Mouse (Mus musculus) limb, embryonic 12.5 days (tissue): Measurements from ENCODE around the gene Rpl35. TPM values are rescaled to one million over a fixed set of nuclear protein-coding genes. Genes with fewer than 3 reads are reported as not detected.
A peak's percentile ranks its signal among the peaks of the same experiment; 100 is the strongest.

Experiments used
- ATAC-seq: fragments of 200-750 bp; cut with Nextera tagmentation; 2 replicates; pipeline ENCODE4 v1.8.0; 2017; ENCODE audit warnings: low read depth, moderate TSS enrichment; ENCODE audit not compliant: insufficient number of reproducible peaks, insufficient read depth, low FRiP score, low TSS enrichment
- H3K27ac ChIP-seq: fragments of 300-500 bp; sonication (generic); 2 replicates; pipeline ENCODE4 v1.5.1; 2016; ENCODE audit warnings: mild to moderate bottlenecking, moderate library complexity
- H3K27me3 ChIP-seq: fragments of 300-500 bp; sonication (generic); 2 replicates; pipeline ENCODE4 v1.6.1; 2016; ENCODE audit warnings: mild to moderate bottlenecking, moderate library complexity
- H3K36me3 ChIP-seq: fragments of 300-500 bp; sonication (generic); 2 replicates; pipeline ENCODE4 v1.6.1; 2016; ENCODE audit warnings: mild to moderate bottlenecking, moderate library complexity
- H3K4me1 ChIP-seq: fragments of 300-500 bp; sonication (generic); replicated peaks from 2 replicates; pipeline ENCODE4 v1.6.1; 2016
- H3K4me2 ChIP-seq: fragments of 300-500 bp; sonication (generic); 2 replicates; pipeline ENCODE4 v1.6.1; 2016; ENCODE audit warnings: mild to moderate bottlenecking, moderate library complexity
- H3K4me3 ChIP-seq: fragments of 300-500 bp; sonication (generic); replicated peaks from 2 replicates; pipeline ENCODE4 v1.5.1; 2016; ENCODE audit warnings: mild to moderate bottlenecking
- H3K9ac ChIP-seq: fragments of 300-500 bp; sonication (generic); replicated peaks from 2 replicates; pipeline ENCODE4 v1.6.1; 2016; ENCODE audit warnings: mild to moderate bottlenecking, moderate library complexity
- H3K9me3 ChIP-seq: fragments of 300-500 bp; sonication (generic); 2 replicates; pipeline ENCODE4 v1.6.1; 2016; ENCODE audit warnings: mild to moderate bottlenecking, moderate library complexity
- WGBS: fragments of 180-500 bp; shearing (Covaris S2); methylation state at CpG from one replicate; pipeline ENCODE4 v1.1.7; 2016; 5-methylcytosine and 5-hydroxymethylcytosine counted together
- polyA plus RNA-seq: library from polyadenylated mRNA; unstranded; fragments of >200 nt; fragmentation: Nextera tagmentation; extraction: Ambion mirVana; gene quantifications from 2 replicates; pipeline ENCODE4 v1.2.1, GENCODE M21; 2016

Gene Rpl35
- polyA plus RNA-seq, 1 experiment from 2014 or later: 1,201 TPM

DNA sequence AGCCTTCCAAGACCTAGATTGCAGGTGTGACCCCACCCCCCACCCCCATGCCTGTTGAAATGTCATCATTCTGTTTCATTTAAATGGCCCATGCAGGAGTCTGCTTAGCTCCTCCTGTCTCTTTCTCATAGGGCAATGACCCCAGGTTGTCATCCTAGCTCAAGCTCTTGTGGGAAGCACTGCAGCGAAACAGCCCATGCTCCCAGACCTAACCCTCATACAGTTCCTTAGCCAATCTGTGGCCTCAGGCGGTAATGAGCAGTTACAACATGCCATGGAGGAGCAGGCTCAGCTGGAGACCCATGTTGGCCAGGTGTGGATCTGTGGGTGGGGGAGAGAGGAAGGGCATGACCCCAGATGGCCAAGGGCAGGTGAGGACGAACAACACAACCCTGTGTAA lies 30.2 kb downstream of the Rpl35 start:
- 69% methylated on average over 3 of the region's 3 CpGs for WGBS
- Histone ChIP-seq H3K27ac (no peak overlapping the region), H3K9me3 (no peaks in the 10 kb centered on the region), H3K4me2 (no peak overlapping the region), H3K4me1 (no peaks in the 10 kb centered on the region), H3K9ac (no peak overlapping the region), H3K4me3 (no peak overlapping the region), H3K36me3 (no peaks in the 10 kb centered on the region), H3K27me3 (no peaks in the 10 kb centered on the region)
- ATAC-seq: no peak

- no peak overlapping the region for H3K9ac ChIP-seq
- no peak overlapping the region for H3K27ac ChIP-seq
- no peaks in the 10 kb centered on the region for H3K27me3 ChIP-seq
- no peaks in the 10 kb centered on the region for H3K36me3 ChIP-seq
- no peak overlapping the region for H3K4me3 ChIP-seq
- no peaks in the 10 kb centered on the region for H3K4me1 ChIP-seq
- ATAC-seq: no peak
- no peaks in the 10 kb centered on the region for H3K9me3 ChIP-seq
- 55% methylated on average over 2 of the region's 2 CpGs for WGBS
- H3K4me2 ChIP-seq: no peak overlapping the region
Observed at GRCm38 (mm10) chr2:38974171-38974570, 31.3 kb downstream of the Rpl35 start.

DNA sequence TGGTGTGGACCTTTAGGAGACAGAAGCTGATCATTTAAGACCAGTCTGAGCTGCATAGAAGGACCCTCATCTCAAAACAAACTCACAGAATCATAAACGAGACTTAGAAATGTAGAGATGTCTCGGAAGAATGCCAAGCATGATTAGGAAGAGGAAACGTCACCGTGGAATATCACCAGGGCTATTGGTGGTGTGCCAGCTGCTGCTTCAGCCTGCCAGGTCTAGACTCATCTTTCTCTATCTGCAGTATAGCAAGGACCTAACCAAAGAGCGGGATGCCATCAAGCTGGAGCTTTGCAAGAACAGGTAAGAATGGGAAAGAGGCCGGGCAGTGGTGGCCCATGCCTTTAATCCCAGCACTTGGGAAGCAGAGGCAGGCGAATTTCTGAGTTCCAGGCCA lies 31.7 kb downstream of the Rpl35 start:
- 82% methylated on average over 7 of the region's 7 CpGs for WGBS
- H3K4me2 ChIP-seq: no peak overlapping the region
- no peaks in the 10 kb centered on the region for H3K9me3 ChIP-seq
- no peaks in the 10 kb centered on the region for H3K4me1 ChIP-seq
- no peak overlapping the region for H3K4me3 ChIP-seq
- H3K27ac ChIP-seq: no peak overlapping the region
- ATAC-seq: no peak
- H3K27me3 ChIP-seq: no peaks in the 10 kb centered on the region
- H3K36me3 ChIP-seq: no peaks in the 10 kb centered on the region
- H3K9ac ChIP-seq: no peak overlapping the region

DNA sequence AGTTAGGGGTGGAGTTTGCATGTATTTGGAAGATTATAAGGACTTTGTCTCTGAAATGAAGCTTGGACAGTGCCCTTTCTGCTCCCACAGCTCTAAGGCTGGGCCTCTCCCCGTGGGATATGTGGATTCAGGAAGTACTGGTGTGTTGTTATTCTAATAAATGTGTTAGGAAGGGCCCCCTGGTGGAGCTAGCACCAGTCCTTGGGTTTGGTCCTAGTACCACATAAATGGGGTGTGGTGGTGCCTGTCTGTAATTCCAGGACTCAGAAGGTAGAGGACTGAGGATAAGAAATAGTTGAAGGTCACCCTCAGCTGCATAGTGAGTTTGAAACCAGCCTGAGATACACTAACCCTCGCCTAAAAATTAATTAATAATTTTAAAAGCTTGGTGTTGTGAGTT lies 32.2 kb downstream of the Rpl35 start:
- no peak for ATAC-seq

DNA sequence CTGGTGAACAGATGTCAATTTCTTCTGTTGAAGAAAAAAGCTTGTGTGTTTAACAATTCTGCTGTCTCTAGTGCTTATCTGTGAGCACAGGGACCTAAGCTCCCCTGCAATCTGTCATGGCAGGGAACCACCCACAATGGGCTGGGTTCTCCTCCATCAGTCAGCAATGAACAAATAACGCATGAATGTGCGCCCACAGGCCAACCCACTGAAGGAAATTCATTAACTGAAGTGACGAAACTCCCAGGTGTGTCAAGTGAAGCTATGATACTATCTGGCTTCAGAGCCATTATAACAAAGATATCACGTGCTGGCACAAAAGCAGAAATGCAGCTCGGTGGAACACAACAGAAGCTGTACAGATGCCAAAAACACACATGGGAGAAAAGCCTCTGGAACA lies 35.4 kb downstream of the Rpl35 start:
- WGBS: 83% methylated on average over 5 of the region's 5 CpGs
- no peaks in the 10 kb centered on the region for H3K4me1 ChIP-seq
- H3K4me2 ChIP-seq: no peak overlapping the region
- no peaks in the 10 kb centered on the region for H3K36me3 ChIP-seq
- no peak overlapping the region for H3K27ac ChIP-seq
- ATAC-seq: no peak
- no peaks in the 10 kb centered on the region for H3K9me3 ChIP-seq
- no peak overlapping the region for H3K9ac ChIP-seq
- no peak overlapping the region for H3K4me3 ChIP-seq
- H3K27me3 ChIP-seq: no peaks in the 10 kb centered on the region

More for the DNA sequence above, 32.2 kb downstream of the Rpl35 start:
- H3K4me1 ChIP-seq: no peaks in the 10 kb centered on the region
- no peaks in the 10 kb centered on the region for H3K36me3 ChIP-seq
- no peaks in the 10 kb centered on the region for H3K27me3 ChIP-seq
- no peak overlapping the region for H3K4me2 ChIP-seq
- H3K9ac ChIP-seq: no peak overlapping the region
- WGBS: 39% methylated on average over 2 of the region's 2 CpGs
- H3K4me3 ChIP-seq: no peak overlapping the region
- H3K9me3 ChIP-seq: no peaks in the 10 kb centered on the region
- H3K27ac ChIP-seq: no peak overlapping the region

DNA sequence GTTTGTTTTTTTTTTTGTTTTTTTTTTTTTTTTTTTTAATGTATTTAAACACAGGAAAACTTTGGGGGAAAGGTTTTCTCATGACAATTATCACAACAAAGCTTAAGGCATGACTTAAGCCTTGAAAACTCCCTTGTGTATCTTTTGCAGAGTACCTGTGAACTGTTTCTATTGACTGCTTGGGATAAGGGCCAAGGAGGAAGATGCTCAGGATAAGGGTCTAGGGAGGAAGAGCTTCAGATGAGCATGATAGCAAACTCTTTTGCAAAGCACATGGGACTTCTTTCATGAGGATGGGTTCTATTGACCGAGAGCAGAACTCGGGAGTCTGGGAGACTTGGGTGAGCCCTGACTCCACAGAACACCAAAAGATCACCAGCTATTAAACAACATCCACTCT lies 35.8 kb downstream of the Rpl35 start:
- Histone ChIP-seq H3K4me3 (no peak overlapping the region), H3K4me2 (no peak overlapping the region), H3K9ac (no peak overlapping the region), H3K9me3 (no peaks in the 10 kb centered on the region), H3K4me1 (no peaks in the 10 kb centered on the region), H3K27me3 (no peaks in the 10 kb centered on the region), H3K36me3 (no peaks in the 10 kb centered on the region), H3K27ac (no peak overlapping the region)
- WGBS: 91% methylated on average over 2 of the region's 2 CpGs
- ATAC-seq: no peak

GRCm38 (mm10) chr2:38964198-38964597 lies 41.2 kb downstream of the Rpl35 start:
- WGBS: 25% methylated on average over 4 of the region's 4 CpGs
- Histone ChIP-seq H3K9ac (no peak overlapping the region), H3K4me2 (no peak overlapping the region), H3K36me3 (no peaks in the 10 kb centered on the region), H3K4me3 (no peak overlapping the region), H3K4me1 (no peaks in the 10 kb centered on the region), H3K27me3 (no peaks in the 10 kb centered on the region), H3K9me3 (no peaks in the 10 kb centered on the region), H3K27ac (no peak overlapping the region)
- ATAC-seq: peak; percentile 42; the same call in 1 of the 2 replicates

- no peak overlapping the region for H3K27ac ChIP-seq
- H3K4me3 ChIP-seq: no peak overlapping the region
- 82% methylated on average over 5 of the region's 5 CpGs for WGBS
- no peaks in the 10 kb centered on the region for H3K4me1 ChIP-seq
- H3K27me3 ChIP-seq: no peaks in the 10 kb centered on the region
- no peaks in the 10 kb centered on the region for H3K36me3 ChIP-seq
- ATAC-seq: no peak
- no peaks in the 10 kb centered on the region for H3K9me3 ChIP-seq
- H3K4me2 ChIP-seq: no peak overlapping the region
- no peak overlapping the region for H3K9ac ChIP-seq
Observed at GRCm38 (mm10) chr2:38957671-38958223, 47.7 kb downstream of the Rpl35 start.

DNA sequence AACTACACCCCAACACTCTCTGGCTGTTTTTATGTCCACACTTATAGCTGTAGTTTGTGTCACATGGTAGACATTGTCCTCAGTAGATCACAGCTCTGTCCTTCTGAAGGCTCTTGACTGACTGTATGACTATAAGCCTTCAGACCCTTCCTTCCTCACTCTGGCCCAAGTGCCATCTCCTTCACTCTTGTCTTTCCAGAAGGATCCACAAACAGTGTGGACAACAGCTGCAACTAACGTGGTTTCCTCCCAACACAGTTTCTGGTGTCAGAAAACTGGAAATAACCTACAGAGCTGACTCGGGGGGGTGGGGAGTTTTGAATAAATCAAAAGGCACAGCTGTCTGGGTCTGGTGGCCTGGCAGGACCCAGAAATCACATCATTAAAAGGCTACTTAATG lies 49.4 kb downstream of the Rpl35 start:
- no peaks in the 10 kb centered on the region for H3K4me1 ChIP-seq
- no peaks in the 10 kb centered on the region for H3K36me3 ChIP-seq
- H3K4me2 ChIP-seq: no peak overlapping the region
- no peak overlapping the region for H3K27ac ChIP-seq
- ATAC-seq: no peak
- no peak overlapping the region for H3K4me3 ChIP-seq
- no peaks in the 10 kb centered on the region for H3K9me3 ChIP-seq
- H3K27me3 ChIP-seq: no peaks in the 10 kb centered on the region
- 58% methylated on average over 2 of the region's 2 CpGs for WGBS
- H3K9ac ChIP-seq: no peak overlapping the region

DNA sequence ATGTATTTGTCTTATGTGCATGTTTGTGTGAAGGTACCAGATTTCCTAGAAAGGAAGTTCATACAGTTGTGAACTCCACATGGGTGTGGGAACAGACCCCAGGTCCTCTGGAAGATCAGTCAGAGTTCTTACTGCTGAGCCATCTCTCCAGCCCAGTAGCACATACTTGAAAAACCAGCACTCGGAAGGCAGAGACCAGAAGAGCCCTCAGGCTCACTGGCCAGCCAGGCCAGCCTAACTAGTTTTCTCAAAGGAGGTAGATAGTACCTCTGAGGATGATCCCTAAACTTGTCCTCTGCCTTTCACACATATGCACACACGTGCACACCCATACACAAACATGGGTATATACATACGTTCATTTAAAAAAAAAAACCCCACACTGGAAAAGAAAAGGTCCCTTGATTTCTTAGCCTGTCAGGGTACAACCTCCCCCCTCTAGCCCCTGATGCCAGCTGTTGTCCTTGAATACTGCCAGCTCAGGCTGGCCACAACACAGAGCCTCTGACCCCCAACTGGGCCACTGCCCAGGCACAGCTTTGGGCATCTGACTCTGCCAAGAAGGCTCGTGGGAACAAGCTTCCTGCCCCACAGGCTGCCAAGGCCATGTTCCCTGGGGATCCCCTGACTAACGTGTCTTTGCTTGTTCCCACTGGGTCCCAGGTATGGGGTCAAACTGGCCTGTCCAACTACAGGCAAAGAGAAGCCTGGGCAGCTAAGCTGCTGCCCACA lies 52.1 kb downstream of the Rpl35 start:
- no peak overlapping the region for H3K4me2 ChIP-seq
- no peak overlapping the region for H3K27ac ChIP-seq
- no peaks in the 10 kb centered on the region for H3K9me3 ChIP-seq
- WGBS: 64% methylated on average over 5 of the region's 5 CpGs
- H3K36me3 ChIP-seq: no peaks in the 10 kb centered on the region
- ATAC-seq: no peak
- H3K4me1 ChIP-seq: no peaks in the 10 kb centered on the region
- no peak overlapping the region for H3K9ac ChIP-seq
- H3K4me3 ChIP-seq: no peak overlapping the region
- no peaks in the 10 kb centered on the region for H3K27me3 ChIP-seq
